Mouse (Mus musculus) hindbrain, embryonic 15.5 days (tissue): Measurements from ENCODE around the gene Fgr. TPM values are rescaled to one million over a fixed set of nuclear protein-coding genes. Genes with fewer than 3 reads are reported as not detected.
A peak's percentile ranks its signal among the peaks of the same experiment; 100 is the strongest.
"Not testable (repeated sequence)": the region's sequence is repeated elsewhere in the genome, so short reads cannot be mapped to it uniquely, and the experiment has no call there.

Experiments used
- ATAC-seq: fragments of 200-750 bp; cut with Nextera tagmentation; 2 replicates; pipeline ENCODE4 v1.8.0; 2017; ENCODE audit warnings: low read depth, moderate number of reproducible peaks, moderate TSS enrichment; ENCODE audit not compliant: low FRiP score
- H3K27ac ChIP-seq: fragments of 300-500 bp; sonication (generic); replicated peaks from 2 replicates; pipeline ENCODE4 v1.5.1; 2015; ENCODE audit warnings: mild to moderate bottlenecking, inconsistent platforms
- H3K27me3 ChIP-seq: fragments of 300-500 bp; sonication (generic); 2 replicates; pipeline ENCODE4 v1.6.1; 2015; ENCODE audit warnings: control low read depth, inconsistent platforms
- H3K36me3 ChIP-seq: fragments of 300-500 bp; sonication (generic); 2 replicates; pipeline ENCODE4 v1.6.1; 2015; ENCODE audit warnings: control low read depth, inconsistent platforms
- H3K4me1 ChIP-seq: fragments of 300-500 bp; sonication (generic); replicated peaks from 2 replicates; pipeline ENCODE4 v1.6.1; 2015; ENCODE audit warnings: control low read depth, inconsistent platforms
- H3K4me2 ChIP-seq: fragments of 300-500 bp; sonication (generic); 2 replicates; pipeline ENCODE4 v1.6.1; 2015; ENCODE audit warnings: moderate library complexity, mild to moderate bottlenecking, inconsistent platforms
- H3K4me3 ChIP-seq: fragments of 300-500 bp; sonication (generic); 2 replicates; pipeline ENCODE4 v1.5.1; 2015; ENCODE audit warnings: mild to moderate bottlenecking, inconsistent platforms
- H3K9ac ChIP-seq: fragments of 300-500 bp; sonication (generic); 2 replicates; pipeline ENCODE4 v1.6.1; 2015; ENCODE audit warnings: inconsistent platforms
- H3K9me3 ChIP-seq: fragments of 300-500 bp; sonication (generic); 2 replicates; pipeline ENCODE4 v1.6.1; 2016; ENCODE audit warnings: control low read depth, inconsistent platforms
- WGBS: fragments of 180-500 bp; shearing (Covaris S2); methylation state at CpG from one replicate; pipeline ENCODE4 v1.1.7; 2015; 5-methylcytosine and 5-hydroxymethylcytosine counted together
- polyA plus RNA-seq: library from polyadenylated mRNA; unstranded; fragments of >200 nt; fragmentation: Nextera tagmentation; extraction: Ambion mirVana; gene quantifications from 2 replicates; pipeline ENCODE4 v1.2.1, GENCODE M21; 2015

Gene Fgr
- 0.04 and 0.21 TPM in 2 replicates for polyA plus RNA-seq

DNA sequence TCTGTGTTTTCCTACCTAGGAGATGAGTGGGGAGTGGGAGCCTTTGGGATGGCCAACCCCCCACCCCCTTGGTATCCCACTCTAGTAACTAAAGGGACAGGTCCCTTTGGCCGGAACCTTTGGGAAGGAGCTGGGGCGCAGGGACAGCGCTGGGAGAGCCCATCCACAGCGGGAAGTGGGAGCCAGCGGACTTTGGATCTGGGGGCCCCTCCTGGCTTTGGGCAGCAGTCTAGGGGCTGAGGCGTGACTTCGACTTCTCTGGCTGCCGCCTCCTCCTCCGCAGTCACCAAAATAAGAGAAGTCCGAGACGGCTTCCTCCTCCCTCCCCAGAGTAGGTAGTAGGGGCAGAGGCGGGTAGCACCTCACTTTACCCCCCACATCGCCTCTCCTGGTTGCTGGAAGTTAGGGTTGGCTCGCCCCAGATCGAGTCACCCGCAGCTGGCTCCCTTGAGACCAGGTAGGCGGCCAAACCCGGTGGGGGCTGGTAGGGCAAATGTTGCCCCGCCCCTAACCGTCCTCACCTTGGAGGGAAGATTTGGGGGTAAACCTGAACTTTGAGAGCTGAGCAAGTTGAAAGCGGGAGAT lies at the start of gene Fgr:
Fgr (plus strand) TSS at position 282 of the 585 bp plus-strand sequence.
- no peak for ATAC-seq
- H3K4me3 ChIP-seq, result no peak within 1 kb of the TSS; the same call in 1 of the 2 replicates
- peak within 1 kb of the TSS; percentile 47 for H3K4me2 ChIP-seq
- no peaks in the 10 kb centered on the region for H3K9me3 ChIP-seq
- no peak within 1 kb of the TSS; the same call in 1 of the 2 replicates for H3K27ac ChIP-seq
- H3K4me1 ChIP-seq, result peaks cover 25% of the 10 kb centered on the region
- H3K27me3 ChIP-seq, result peaks cover 23% of the 10 kb centered on the region
- WGBS, result 7% methylated on average over 21 of the region's 21 CpGs
- H3K9ac ChIP-seq, result 0 out of 2 replicates have a peak within 1 kb of the TSS, but pooled peaks have one; percentile 13
- H3K36me3 ChIP-seq, result no peaks in the 10 kb centered on the region

DNA sequence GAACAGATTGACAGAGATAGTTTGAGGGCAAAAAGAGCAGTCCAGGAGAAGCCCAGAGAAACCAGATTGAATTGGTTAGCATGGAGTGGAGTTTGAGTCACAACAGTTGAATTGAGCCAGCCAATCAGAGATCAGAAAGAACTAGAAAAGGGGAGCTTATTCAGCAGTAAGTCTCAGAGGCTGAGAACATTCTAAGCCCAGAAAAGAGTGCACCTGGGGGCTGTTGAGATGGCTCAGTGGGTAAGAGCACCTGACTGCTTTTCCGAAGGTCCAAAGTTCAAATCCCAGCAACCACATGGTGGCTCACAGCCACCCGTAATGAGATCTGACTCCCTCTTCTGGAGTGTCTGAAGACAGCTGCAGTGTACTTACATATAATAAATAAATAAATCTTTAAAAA lies 47.4 kb upstream of the Fgr start:
- not testable (repeated sequence) for H3K9me3 ChIP-seq, ATAC-seq, H3K27ac ChIP-seq, H3K36me3 ChIP-seq, H3K4me2 ChIP-seq, H3K27me3 ChIP-seq, H3K9ac ChIP-seq, H3K4me3 ChIP-seq
- 83% methylated on average over 2 of the region's 2 CpGs for WGBS
- H3K4me1 ChIP-seq, result peaks cover 11% of the 10 kb centered on the region

DNA sequence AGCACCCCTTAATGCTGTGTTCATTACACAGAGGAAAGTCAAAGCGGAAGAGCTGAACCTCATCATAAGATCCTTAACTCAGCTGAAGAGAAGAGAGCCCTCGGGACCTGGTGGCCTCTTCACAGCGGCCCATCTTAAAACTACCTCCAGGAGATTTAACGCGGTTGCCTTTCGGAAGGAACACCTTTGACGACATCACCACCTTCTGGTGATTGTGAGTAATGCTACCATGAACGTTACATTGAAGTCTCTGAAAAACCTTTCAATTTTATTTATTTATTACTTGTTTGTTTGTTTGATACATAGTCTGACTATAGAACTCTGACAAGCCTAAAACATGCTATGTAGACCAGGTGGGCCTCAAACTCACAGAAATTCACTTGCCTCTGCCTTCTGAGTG lies 43.1 kb upstream of the Fgr start:
- no peak overlapping the region for H3K27ac ChIP-seq
- peaks cover 7% of the 10 kb centered on the region; the same call in 1 of the 2 replicates for H3K4me1 ChIP-seq
- ATAC-seq, result no peak
- no peaks in the 10 kb centered on the region for H3K27me3 ChIP-seq
- no peaks in the 10 kb centered on the region for H3K9me3 ChIP-seq
- H3K4me3 ChIP-seq, result no peak overlapping the region
- no peak overlapping the region for H3K4me2 ChIP-seq
- 7% methylated on average over 8 of the region's 8 CpGs for WGBS
- H3K9ac ChIP-seq, result no peak overlapping the region
- no peaks in the 10 kb centered on the region for H3K36me3 ChIP-seq

DNA sequence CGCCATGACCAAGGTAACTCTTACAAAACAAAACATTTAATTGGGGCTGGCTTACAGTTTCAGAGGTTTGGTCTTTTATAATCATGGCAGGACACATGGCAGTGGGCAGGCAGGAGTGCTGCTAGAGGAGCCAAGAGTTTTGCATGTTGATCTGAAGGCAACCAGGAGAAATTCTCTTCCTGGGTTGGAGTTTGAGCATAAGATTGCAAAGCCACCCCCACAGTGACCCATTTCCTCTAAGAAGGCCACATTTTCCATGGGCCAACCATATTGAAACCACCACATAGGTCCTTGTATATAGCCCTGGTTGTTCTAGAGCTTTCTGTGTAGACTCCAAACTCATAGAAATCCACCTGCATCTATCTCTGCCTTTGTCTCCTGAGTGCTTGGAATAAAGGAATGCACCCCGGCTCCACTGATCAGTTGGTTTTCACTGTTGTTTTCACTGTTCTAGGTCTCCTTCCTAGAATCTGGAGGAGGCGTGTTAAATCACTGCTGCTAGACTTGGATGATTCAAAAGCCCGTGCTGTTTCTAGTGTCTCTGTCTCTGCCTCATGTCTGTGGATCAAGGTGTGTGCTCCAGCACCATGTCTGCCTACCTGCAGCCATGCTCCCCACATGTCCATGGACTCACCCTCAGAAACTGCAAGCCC lies 41.0 kb upstream of the Fgr start:
- H3K4me1 ChIP-seq, result peaks cover 13% of the 10 kb centered on the region
- no peak overlapping the region for H3K4me2 ChIP-seq
- ATAC-seq, result no peak
- H3K9ac ChIP-seq, result no peak overlapping the region
- H3K36me3 ChIP-seq, result no peaks in the 10 kb centered on the region
- H3K9me3 ChIP-seq, result no peaks in the 10 kb centered on the region
- WGBS, result 84% methylated on average over 4 of the region's 4 CpGs
- no peaks in the 10 kb centered on the region for H3K27me3 ChIP-seq
- H3K4me3 ChIP-seq, result no peak overlapping the region
- H3K27ac ChIP-seq, result no peak overlapping the region

DNA sequence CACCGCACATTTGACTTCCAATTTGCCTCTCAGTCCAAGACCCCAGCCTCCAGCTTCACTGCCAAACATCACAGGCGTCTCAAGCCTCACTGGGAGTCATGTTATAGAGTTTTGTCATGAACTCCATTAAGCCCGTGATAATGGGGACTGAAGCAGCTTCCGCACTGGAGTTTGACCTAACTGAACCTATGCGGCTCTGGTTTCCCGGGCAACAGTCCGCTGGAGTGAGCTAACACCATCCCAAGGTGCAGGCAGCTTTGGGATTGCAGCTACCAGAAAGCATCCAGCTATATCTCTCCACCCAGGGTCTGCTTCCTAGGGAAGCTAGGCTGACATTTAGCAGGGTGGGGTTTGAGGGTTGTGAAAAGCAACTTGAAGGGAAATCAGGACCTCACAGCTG lies 39.3 kb upstream of the Fgr start:
- no peaks in the 10 kb centered on the region for H3K27me3 ChIP-seq
- peaks cover 24% of the 10 kb centered on the region for H3K4me1 ChIP-seq
- H3K27ac ChIP-seq, result no peak overlapping the region
- no peak overlapping the region for H3K4me2 ChIP-seq
- no peak for ATAC-seq
- 18% methylated on average over 7 of the region's 7 CpGs for WGBS
- no peaks in the 10 kb centered on the region for H3K36me3 ChIP-seq
- H3K9me3 ChIP-seq, result no peaks in the 10 kb centered on the region
- H3K9ac ChIP-seq, result no peak overlapping the region
- no peak overlapping the region for H3K4me3 ChIP-seq

DNA sequence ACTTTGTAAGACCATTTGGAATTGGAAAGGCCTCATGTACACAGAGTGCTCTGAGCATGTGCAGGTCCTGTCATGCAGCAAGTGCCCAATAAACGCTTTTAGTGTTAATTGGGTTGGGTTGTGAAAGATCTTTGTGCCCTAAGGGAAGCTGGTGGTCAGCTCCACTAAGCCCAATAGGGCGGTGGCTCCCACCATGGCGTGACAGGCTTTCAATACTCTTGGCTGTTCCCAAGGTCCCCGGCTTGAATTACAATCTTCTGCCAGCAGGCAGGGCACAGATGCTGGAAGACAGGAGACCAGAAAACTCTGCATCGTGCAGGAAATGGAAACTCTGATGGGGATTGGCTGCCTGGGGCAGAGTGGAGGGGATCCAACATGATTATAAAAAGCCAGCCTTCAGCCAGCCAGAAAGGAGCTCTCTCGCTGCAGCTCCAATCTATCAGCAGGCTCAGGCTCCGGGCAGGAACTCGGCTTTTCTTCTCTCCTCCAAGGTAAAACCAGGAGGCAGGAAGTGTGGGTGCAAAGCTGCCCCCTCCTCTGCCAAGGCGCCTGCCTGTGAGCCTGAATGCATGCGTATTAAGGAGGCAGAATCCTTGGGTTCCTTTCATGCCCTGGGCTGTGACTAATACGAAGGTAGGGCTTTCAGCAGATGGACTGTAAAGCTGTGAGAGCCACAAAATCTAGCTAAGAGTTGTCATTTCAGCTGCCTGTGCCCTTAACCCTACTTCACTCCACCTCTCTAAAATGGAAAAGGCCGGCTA lies 35.5 kb upstream of the Fgr start:
- no peak overlapping the region for H3K4me3 ChIP-seq
- peak overlapping the region; percentile 29 for H3K4me2 ChIP-seq
- peaks cover 24% of the 10 kb centered on the region for H3K4me1 ChIP-seq
- ATAC-seq, result peak; percentile 78
- no peaks in the 10 kb centered on the region for H3K27me3 ChIP-seq
- no peaks in the 10 kb centered on the region for H3K9me3 ChIP-seq
- H3K9ac ChIP-seq, result peak overlapping the region; percentile 26; the same call in 1 of the 2 replicates
- 35% methylated on average over 12 of the region's 12 CpGs for WGBS
- peak overlapping the region; percentile 79 for H3K27ac ChIP-seq
- no peaks in the 10 kb centered on the region for H3K36me3 ChIP-seq

DNA sequence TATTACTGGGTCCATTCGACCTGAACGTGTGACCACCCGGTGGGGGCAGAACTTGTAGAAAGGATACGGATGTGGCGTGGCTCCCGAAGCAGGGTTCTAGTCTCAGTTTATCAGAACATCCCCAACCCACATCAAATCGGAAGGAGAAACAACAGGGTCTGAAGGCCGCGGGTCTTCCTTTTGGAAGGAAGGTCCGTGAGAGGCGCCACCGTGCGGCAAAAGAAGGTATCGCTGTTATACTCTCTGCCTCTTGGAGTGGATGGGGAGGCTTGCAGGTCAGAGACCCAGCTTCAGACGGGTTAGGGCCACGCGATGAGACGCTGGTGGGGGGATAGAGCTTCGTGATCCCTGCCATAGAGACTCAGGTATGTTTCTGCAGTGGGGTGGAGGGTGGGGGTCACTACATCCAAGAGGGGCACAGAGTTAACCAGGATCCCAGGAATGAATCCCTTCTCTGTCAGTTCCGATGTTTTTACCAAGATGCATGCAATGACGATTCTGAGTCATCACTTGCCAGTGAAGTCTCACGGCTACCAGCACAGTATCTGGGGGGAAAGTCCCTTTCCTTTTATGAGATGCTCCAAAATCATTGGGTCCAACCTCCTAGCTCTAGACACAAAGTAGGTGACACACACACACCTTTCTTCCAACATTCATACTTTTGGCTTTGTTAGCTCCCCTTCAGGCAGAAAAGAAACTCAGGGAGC lies 34.3 kb upstream of the Fgr start:
- H3K9ac ChIP-seq, result no peak overlapping the region
- ATAC-seq, result no peak
- H3K4me3 ChIP-seq, result no peak overlapping the region
- peaks cover 22% of the 10 kb centered on the region for H3K4me1 ChIP-seq
- H3K36me3 ChIP-seq, result no peaks in the 10 kb centered on the region
- WGBS, result 25% methylated on average over 22 of the region's 22 CpGs
- H3K27me3 ChIP-seq, result no peaks in the 10 kb centered on the region
- H3K9me3 ChIP-seq, result no peaks in the 10 kb centered on the region
- H3K4me2 ChIP-seq, result no peak overlapping the region
- H3K27ac ChIP-seq, result no peak overlapping the region

DNA sequence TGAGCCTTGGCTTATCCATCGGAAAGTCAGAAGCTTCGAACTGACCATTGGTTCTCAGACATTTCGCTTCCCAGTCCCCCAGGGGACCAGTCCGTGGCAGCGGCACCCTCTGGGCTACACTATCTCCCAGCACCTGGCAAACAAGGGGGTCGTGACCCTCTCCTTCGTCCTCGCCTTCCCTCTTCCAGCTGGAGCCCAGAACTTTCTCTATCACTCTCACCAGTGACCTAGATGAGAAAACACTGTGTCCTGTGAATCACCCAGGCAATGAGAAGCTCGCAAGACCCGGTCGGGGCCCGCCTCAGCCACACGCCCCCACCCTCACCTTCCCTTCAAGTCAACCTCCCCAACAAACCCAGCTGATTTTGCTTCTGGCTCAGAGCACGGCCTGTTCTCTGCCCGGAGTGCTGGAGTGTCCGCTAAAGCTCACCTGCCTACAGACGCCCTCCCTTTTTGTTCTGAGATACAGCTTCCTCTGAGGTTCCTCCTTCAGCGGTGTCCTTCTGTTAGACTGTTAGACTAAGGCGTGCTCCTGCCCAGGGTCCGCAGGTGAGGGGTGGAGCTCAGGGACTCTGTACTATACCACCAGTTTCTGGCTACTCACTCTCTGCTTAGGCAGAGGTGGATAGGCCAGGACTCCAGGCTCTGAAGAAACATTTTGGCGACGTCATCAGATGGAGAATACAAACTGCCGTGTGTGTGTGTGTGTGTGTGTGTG lies 32.7 kb upstream of the Fgr start:
- H3K27ac ChIP-seq, result no peak overlapping the region
- no peaks in the 10 kb centered on the region for H3K36me3 ChIP-seq
- no peak for ATAC-seq
- no peak overlapping the region for H3K4me3 ChIP-seq
- no peaks in the 10 kb centered on the region for H3K27me3 ChIP-seq
- H3K9me3 ChIP-seq, result no peaks in the 10 kb centered on the region
- H3K9ac ChIP-seq, result no peak overlapping the region
- H3K4me2 ChIP-seq, result no peak overlapping the region
- H3K4me1 ChIP-seq, result peaks cover 22% of the 10 kb centered on the region
- WGBS, result 60% methylated on average over 23 of the region's 23 CpGs

DNA sequence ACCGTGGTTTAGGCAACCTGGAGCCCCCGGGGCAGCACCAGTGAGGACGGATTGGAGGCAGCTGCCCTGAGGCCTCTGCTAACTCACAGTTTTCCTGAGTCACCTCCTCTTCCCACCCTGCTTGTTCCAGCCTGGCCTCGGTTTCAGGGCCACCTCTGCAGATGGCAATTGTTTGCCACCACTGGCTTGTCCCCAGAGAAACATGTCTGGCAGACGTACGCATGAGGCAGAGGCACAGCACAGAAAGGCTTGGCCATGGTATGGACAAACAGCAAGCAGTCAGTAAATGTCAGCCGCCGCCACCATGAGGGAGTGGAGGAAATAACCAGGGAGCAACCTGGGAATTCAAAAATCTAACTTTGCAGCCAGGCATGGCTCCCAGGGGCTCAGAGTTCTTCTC lies 30.8 kb upstream of the Fgr start:
- H3K9ac ChIP-seq, result no peak overlapping the region
- no peaks in the 10 kb centered on the region for H3K9me3 ChIP-seq
- H3K36me3 ChIP-seq, result no peaks in the 10 kb centered on the region
- no peak for ATAC-seq
- peaks cover 23% of the 10 kb centered on the region for H3K4me1 ChIP-seq
- no peaks in the 10 kb centered on the region for H3K27me3 ChIP-seq
- no peak overlapping the region for H3K4me3 ChIP-seq
- H3K27ac ChIP-seq, result no peak overlapping the region
- no peak overlapping the region for H3K4me2 ChIP-seq
- 53% methylated on average over 8 of the region's 8 CpGs for WGBS

DNA sequence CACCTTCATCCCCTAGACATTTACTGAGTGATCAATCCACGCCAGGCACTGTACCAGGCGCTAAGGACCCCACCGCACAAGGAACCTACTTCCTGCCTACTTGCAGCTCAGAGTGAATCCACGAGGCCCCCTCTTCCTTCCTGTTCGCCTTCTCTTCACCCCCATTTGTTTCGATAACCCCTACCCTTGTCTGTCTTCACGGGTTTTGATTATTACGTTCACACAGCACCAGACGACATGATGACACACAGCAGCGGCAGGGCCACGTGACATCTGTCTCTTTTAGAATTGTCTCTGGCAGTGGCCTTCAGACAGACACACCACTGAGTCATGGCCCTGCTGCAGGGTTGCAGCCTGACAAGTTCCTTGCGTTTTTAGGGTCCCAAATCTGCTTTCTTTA lies 29.8 kb upstream of the Fgr start:
- Histone ChIP-seq H3K9me3 (no peaks in the 10 kb centered on the region), H3K4me1 (peaks cover 14% of the 10 kb centered on the region), H3K27me3 (no peaks in the 10 kb centered on the region), H3K9ac (no peak overlapping the region), H3K4me3 (no peak overlapping the region), H3K27ac (no peak overlapping the region), H3K4me2 (no peak overlapping the region), H3K36me3 (no peaks in the 10 kb centered on the region)
- WGBS, result 73% methylated on average over 12 of the region's 12 CpGs
- ATAC-seq, result no peak

DNA sequence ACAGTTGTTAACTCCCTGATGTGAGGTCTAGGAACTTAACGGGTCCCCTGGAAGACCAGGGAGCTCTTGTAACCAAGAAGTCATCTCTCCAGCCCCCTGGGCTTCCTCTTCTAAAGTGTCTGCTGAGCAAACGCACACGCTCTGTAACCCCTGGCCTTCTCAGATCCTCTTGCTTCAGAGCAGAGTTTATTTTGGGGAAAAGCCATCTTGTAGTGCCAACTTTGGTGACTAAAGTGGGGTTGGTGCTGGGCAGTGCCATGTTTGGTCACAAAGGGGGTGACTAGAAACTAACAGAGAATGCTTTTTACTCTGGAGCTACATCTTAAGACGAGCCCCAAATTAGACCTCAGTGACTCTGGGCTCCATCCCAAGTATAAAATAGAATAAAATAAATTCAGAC lies 29.1 kb upstream of the Fgr start:
- ATAC-seq, result no peak
- Histone ChIP-seq H3K9ac (no peak overlapping the region), H3K27ac (no peak overlapping the region), H3K9me3 (no peaks in the 10 kb centered on the region), H3K4me3 (no peak overlapping the region), H3K36me3 (no peaks in the 10 kb centered on the region), H3K27me3 (peaks cover 2% of the 10 kb centered on the region; the same call in 1 of the 2 replicates), H3K4me1 (peaks cover 15% of the 10 kb centered on the region), H3K4me2 (no peak overlapping the region)
- WGBS, result 84% methylated on average over 4 of the region's 4 CpGs
